Mouse (Mus musculus): Measurements from ENCODE around the gene Qtrt2.

DNA sequence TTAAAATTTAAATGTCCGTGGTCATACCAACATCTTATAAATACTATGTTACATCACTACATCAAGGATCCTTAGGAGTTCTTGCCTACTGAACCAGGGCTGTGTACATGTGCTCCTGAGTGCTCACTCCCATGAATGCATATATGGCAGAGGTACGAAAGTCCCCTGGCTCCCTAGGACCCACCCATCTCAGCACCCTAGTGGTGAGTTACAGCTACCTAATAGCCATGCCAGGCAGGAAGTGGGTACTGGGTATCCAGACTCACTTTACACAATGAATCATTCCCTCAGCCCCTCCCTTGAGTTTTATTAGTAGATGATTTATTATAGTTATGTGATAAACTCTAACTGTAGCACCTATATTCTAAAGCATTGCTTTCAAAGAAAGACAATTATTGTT is 44.3 kb downstream of the Qtrt2 start:
- no peak for TF ChIP-seq POLR2A (IDR thresholded peaks at IDR 0.05; ENCODE audit: low read depth, low read length)
- TF ChIP-seq CTCF (conservative IDR thresholded peaks at IDR 0.05; ENCODE audit: insufficient read depth, insufficient read length, low read depth, low read length): no peak

All from kidney, adult 2 months (tissue).